Mouse (Mus musculus) embryonic facial prominence, embryonic 15.5 days (tissue): Measurements from ENCODE around the gene Mip. TPM values are rescaled to one million over a fixed set of nuclear protein-coding genes. Genes with fewer than 3 reads are reported as not detected.
A peak's percentile ranks its signal among the peaks of the same experiment; 100 is the strongest.
"Not testable (repeated sequence)": the region's sequence is repeated elsewhere in the genome, so short reads cannot be mapped to it uniquely, and the experiment has no call there.

Source experiments
- ATAC-seq: fragments of 200-750 bp; cut with Nextera tagmentation; 2 replicates; pipeline ENCODE4 v1.8.0; 2017; ENCODE audit warnings: low read depth, moderate TSS enrichment; ENCODE audit not compliant: insufficient number of reproducible peaks, low FRiP score, low TSS enrichment
- H3K27ac ChIP-seq: fragments of 300-500 bp; sonication (generic); replicated peaks from 2 replicates; pipeline ENCODE4 v1.5.1; 2015; ENCODE audit warnings: mild to moderate bottlenecking, inconsistent platforms
- H3K27me3 ChIP-seq: fragments of 300-500 bp; sonication (generic); 2 replicates; pipeline ENCODE4 v1.6.1; 2015; ENCODE audit warnings: inconsistent platforms
- H3K36me3 ChIP-seq: fragments of 300-500 bp; sonication (generic); 2 replicates; pipeline ENCODE4 v1.6.1; 2015; ENCODE audit warnings: mild to moderate bottlenecking, inconsistent platforms
- H3K4me1 ChIP-seq: fragments of 300-500 bp; sonication (generic); 2 replicates; pipeline ENCODE4 v1.6.1; 2015; ENCODE audit warnings: inconsistent platforms
- H3K4me2 ChIP-seq: fragments of 300-500 bp; sonication (generic); replicated peaks from 2 replicates; pipeline ENCODE4 v1.6.1; 2015; ENCODE audit warnings: mild to moderate bottlenecking, inconsistent platforms
- H3K4me3 ChIP-seq: fragments of 300-500 bp; sonication (generic); replicated peaks from 2 replicates; pipeline ENCODE4 v1.5.1; 2015; ENCODE audit warnings: mild to moderate bottlenecking, inconsistent platforms
- H3K9ac ChIP-seq: fragments of 300-500 bp; sonication (generic); 2 replicates; pipeline ENCODE4 v1.6.1; 2015; ENCODE audit warnings: inconsistent platforms
- H3K9me3 ChIP-seq: fragments of 300-500 bp; sonication (generic); replicated peaks from 2 replicates; pipeline ENCODE4 v1.6.1; 2016; ENCODE audit warnings: inconsistent platforms
- WGBS: fragments of 180-500 bp; shearing (Covaris S2); methylation state at CpG from one replicate; pipeline ENCODE4 v1.1.7; 2015; 5-methylcytosine and 5-hydroxymethylcytosine counted together
- polyA plus RNA-seq: library from polyadenylated mRNA; unstranded; fragments of >200 nt; fragmentation: Nextera tagmentation; extraction: Ambion mirVana; gene quantifications from 2 replicates; pipeline ENCODE4 v1.2.1, GENCODE M21; 2015

Gene Mip
- polyA plus RNA-seq, 1 experiment from 2014 or later, result 0.23 TPM

GRCm38 (mm10) chr10:128253677-128254255 is 28.1 kb downstream of the Mip start, which contains the start of gene Apon:
Gene Apon (plus strand): TSS chr10:128254096.
- no peak for ATAC-seq
- no peak within 1 kb of the TSS for H3K9ac ChIP-seq
- 76% methylated on average over 4 of the region's 4 CpGs for WGBS
- H3K9me3 ChIP-seq, result no peaks in the 10 kb centered on the region
- no peak within 1 kb of the TSS for H3K27ac ChIP-seq
- no peaks in the 10 kb centered on the region for H3K4me1 ChIP-seq
- no peaks in the 10 kb centered on the region for H3K27me3 ChIP-seq
- H3K36me3 ChIP-seq, result peaks cover 45% of the 10 kb centered on the region
- no peak within 1 kb of the TSS for H3K4me2 ChIP-seq
- H3K4me3 ChIP-seq, result no peak within 1 kb of the TSS

GRCm38 (mm10) chr10:128255925-128256324 is 30.3 kb downstream of the Mip start:
- H3K27ac ChIP-seq, result no peak overlapping the region
- no peaks in the 10 kb centered on the region for H3K4me1 ChIP-seq
- no peak overlapping the region for H3K9ac ChIP-seq
- no peaks in the 10 kb centered on the region for H3K9me3 ChIP-seq
- WGBS, result 81% methylated on average over 8 of the region's 8 CpGs
- no peak for ATAC-seq
- no peak overlapping the region for H3K4me2 ChIP-seq
- H3K4me3 ChIP-seq, result no peak overlapping the region
- no peaks in the 10 kb centered on the region for H3K27me3 ChIP-seq
- peaks cover 24% of the 10 kb centered on the region for H3K36me3 ChIP-seq

GRCm38 (mm10) chr10:128256328-128256727 is 30.7 kb downstream of the Mip start:
- WGBS, result 77% methylated on average over 8 of the region's 8 CpGs

GRCm38 (mm10) chr10:128258953-128259352 is 33.3 kb downstream of the Mip start:
- H3K4me2 ChIP-seq, result no peak overlapping the region
- H3K9ac ChIP-seq, result no peak overlapping the region
- ATAC-seq, result no peak
- no peak overlapping the region for H3K4me3 ChIP-seq
- no peaks in the 10 kb centered on the region for H3K36me3 ChIP-seq
- H3K27me3 ChIP-seq, result no peaks in the 10 kb centered on the region
- WGBS, result 71% methylated on average over 4 of the region's 4 CpGs
- no peaks in the 10 kb centered on the region for H3K9me3 ChIP-seq
- H3K27ac ChIP-seq, result no peak overlapping the region
- no peaks in the 10 kb centered on the region for H3K4me1 ChIP-seq

More at GRCm38 (mm10) chr10:128256328-128256727, 30.7 kb downstream of the Mip start:
- H3K9me3 ChIP-seq, result no peaks in the 10 kb centered on the region
- H3K27ac ChIP-seq, result no peak overlapping the region
- ATAC-seq, result no peak
- H3K4me1 ChIP-seq, result no peaks in the 10 kb centered on the region
- no peak overlapping the region for H3K4me2 ChIP-seq
- no peak overlapping the region for H3K9ac ChIP-seq
- no peaks in the 10 kb centered on the region for H3K27me3 ChIP-seq
- H3K4me3 ChIP-seq, result no peak overlapping the region
- peaks cover 20% of the 10 kb centered on the region for H3K36me3 ChIP-seq

GRCm38 (mm10) chr10:128259946-128260345 is 34.3 kb downstream of the Mip start:
- 79% methylated on average over 5 of the region's 5 CpGs for WGBS
- Histone ChIP-seq H3K27ac (no peak overlapping the region), H3K27me3 (no peaks in the 10 kb centered on the region), H3K9ac (no peak overlapping the region), H3K4me2 (no peak overlapping the region), H3K4me3 (no peak overlapping the region), H3K36me3 (no peaks in the 10 kb centered on the region), H3K9me3 (no peaks in the 10 kb centered on the region), H3K4me1 (no peaks in the 10 kb centered on the region)
- ATAC-seq, result no peak

- not testable (repeated sequence) for H3K9ac ChIP-seq, H3K4me3 ChIP-seq, H3K27ac ChIP-seq, H3K4me2 ChIP-seq, H3K4me1 ChIP-seq, H3K27me3 ChIP-seq, H3K9me3 ChIP-seq, ATAC-seq, H3K36me3 ChIP-seq
- 80% methylated on average over 7 of the region's 7 CpGs for WGBS
These were observed 34.7 kb downstream of the Mip start for GRCm38 (mm10) chr10:128260376-128260775.

GRCm38 (mm10) chr10:128262300-128262699 is 36.7 kb downstream of the Mip start:
- Histone ChIP-seq H3K9ac (no peak overlapping the region), H3K27ac (no peak overlapping the region), H3K36me3 (no peaks in the 10 kb centered on the region), H3K27me3 (no peaks in the 10 kb centered on the region), H3K9me3 (no peaks in the 10 kb centered on the region), H3K4me3 (no peak overlapping the region), H3K4me1 (no peaks in the 10 kb centered on the region), H3K4me2 (no peak overlapping the region)
- ATAC-seq, result no peak
- WGBS, result 82% methylated on average over 22 of the region's 22 CpGs

GRCm38 (mm10) chr10:128263393-128264310 is 38.0 kb downstream of the Mip start:
- Histone ChIP-seq H3K36me3 (no peaks in the 10 kb centered on the region), H3K27ac (no peak overlapping the region), H3K27me3 (no peaks in the 10 kb centered on the region), H3K9me3 (no peaks in the 10 kb centered on the region), H3K9ac (no peak overlapping the region), H3K4me1 (no peaks in the 10 kb centered on the region), H3K4me2 (no peak overlapping the region), H3K4me3 (no peak overlapping the region)
- 74% methylated on average over 6 of the region's 6 CpGs for WGBS
- ATAC-seq, result no peak

DNA sequence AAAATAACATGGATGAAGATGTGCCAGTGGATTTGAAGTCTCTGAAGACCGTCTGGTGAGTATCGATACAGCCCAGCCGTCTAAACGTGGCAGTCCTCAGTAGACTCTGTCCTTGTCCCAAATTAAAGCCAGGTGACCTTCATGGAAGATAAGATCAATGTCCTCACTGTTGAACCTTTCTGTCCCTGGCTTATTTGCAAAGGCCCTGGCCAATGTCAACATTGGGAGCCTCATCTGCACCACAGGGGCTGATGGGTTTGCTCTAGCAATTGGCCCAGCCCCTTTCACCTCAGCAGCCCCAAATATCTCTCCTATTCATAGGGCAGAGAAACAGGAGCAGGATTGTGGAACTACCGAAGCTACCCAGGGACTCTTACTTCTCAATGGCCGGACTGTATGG is 42.7 kb downstream of the Mip start, which contains the start of gene Apof:
Apof (plus strand) TSS at position 301 of the 400 bp plus-strand sequence.
- Histone ChIP-seq H3K36me3 (no peaks in the 10 kb centered on the region), H3K27ac (no peak within 1 kb of the TSS), H3K4me2 (no peak within 1 kb of the TSS), H3K9me3 (no peaks in the 10 kb centered on the region), H3K9ac (no peak within 1 kb of the TSS), H3K4me1 (0 out of 2 replicates have a peak, but pooled peaks cover 3% of the 10 kb centered on the region), H3K4me3 (no peak within 1 kb of the TSS), H3K27me3 (no peaks in the 10 kb centered on the region)
- 57% methylated on average over 6 of the region's 6 CpGs for WGBS
- no peak for ATAC-seq

- H3K4me2 ChIP-seq, result no peak overlapping the region
- no peak overlapping the region for H3K9ac ChIP-seq
- no peaks in the 10 kb centered on the region for H3K27me3 ChIP-seq
- H3K4me3 ChIP-seq, result no peak overlapping the region
- ATAC-seq, result no peak
- 89% methylated on average over 16 of the region's 16 CpGs for WGBS
- 0 out of 2 replicates have a peak, but pooled peaks cover 3% of the 10 kb centered on the region for H3K4me1 ChIP-seq
- no peak overlapping the region for H3K27ac ChIP-seq
- no peaks in the 10 kb centered on the region for H3K36me3 ChIP-seq
- no peaks in the 10 kb centered on the region for H3K9me3 ChIP-seq
These were observed 43.7 kb downstream of the Mip start for GRCm38 (mm10) chr10:128269206-128269910.

DNA sequence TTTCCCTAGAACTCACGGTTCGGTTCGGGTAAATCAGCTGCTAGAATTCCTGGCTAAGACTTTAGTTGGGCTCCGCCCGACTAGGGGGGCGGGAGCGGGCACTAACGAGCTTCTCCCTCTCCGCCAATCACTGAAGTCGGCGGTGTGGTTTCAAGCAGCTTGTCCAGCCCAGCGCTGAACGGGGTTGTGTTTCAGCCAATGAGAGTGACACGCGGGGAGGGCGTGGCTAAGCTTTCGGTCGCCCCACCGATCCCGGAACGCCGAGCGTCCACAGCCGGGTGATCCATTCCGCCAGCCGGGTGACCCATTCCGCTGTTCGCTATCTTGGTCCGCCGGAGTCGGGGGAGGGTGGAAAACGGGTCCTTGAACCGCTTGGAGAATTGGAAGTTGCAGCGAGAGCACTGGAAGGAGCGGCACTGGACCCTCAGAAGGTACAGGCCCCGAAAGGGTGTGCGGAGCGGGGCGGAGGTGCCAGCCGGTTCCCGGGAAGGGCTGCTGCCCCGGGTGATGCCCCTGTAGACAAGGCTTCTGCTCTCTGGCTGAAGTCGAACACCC is 44.7 kb downstream of the Mip start, which contains the start of gene Stat2:
Stat2 (plus strand) TSS at position 273 of the 555 bp plus-strand sequence.
- H3K9me3 ChIP-seq, result no peaks in the 10 kb centered on the region
- no peaks in the 10 kb centered on the region for H3K36me3 ChIP-seq
- ATAC-seq, result peak; percentile 99
- WGBS, result under 1% methylated on average over 43 of the region's 43 CpGs
- peak within 1 kb of the TSS; percentile 77 for H3K4me3 ChIP-seq
- H3K27ac ChIP-seq, result peak within 1 kb of the TSS; percentile 82
- 0 out of 2 replicates have a peak, but pooled peaks cover 3% of the 10 kb centered on the region for H3K4me1 ChIP-seq
- peak within 1 kb of the TSS; percentile 71 for H3K9ac ChIP-seq
- no peaks in the 10 kb centered on the region for H3K27me3 ChIP-seq
- peak within 1 kb of the TSS; percentile 72 for H3K4me2 ChIP-seq
